8 mouse cellular contexts compared by ENCODE assay signal in genomic region chr9:55326515-55327233, GRCm38 (mm10). TPM values are rescaled to one million over a fixed set of nuclear protein-coding genes. Genes with fewer than 3 reads are reported as not detected.
DNase-seq lines count a peak whose midpoint lies in the region; ATAC-seq and TF ChIP-seq lines count a peak whose summit lies in the region.

Nrg4 (minus strand) TSS chr9:55326844.
Tmem266 (plus strand) TSS chr9:55326913.

- no peak for TF ChIP-seq CTCF in cortical plate, adult 2 months (IDR thresholded peaks at IDR 0.05; ENCODE audit: extremely low read depth, insufficient read depth, low read length)

- H3K9ac ChIP-seq in intestine, embryonic 16.5 days (ENCODE audit: low read depth, low read length): peak within 1 kb of the TSS; percentile 85
- peak within 1 kb of the TSS; percentile 73 for H3K9ac ChIP-seq in midbrain, embryonic 12.5 days (replicated peaks)

- no peaks in the 10 kb centered on the region for H3K9me3 ChIP-seq in intestine, embryonic 16.5 days (ENCODE audit: control insufficient read depth, low read length)
- H3K9me3 ChIP-seq in limb, embryonic 10.5 days (replicated peaks): no peaks in the 10 kb centered on the region
- H3K9me3 ChIP-seq in midbrain, embryonic 12.5 days: no peaks in the 10 kb centered on the region

- H3K4me2 ChIP-seq in intestine, embryonic 16.5 days (ENCODE audit: low read depth, low read length): peak within 1 kb of the TSS; percentile 90
- peak within 1 kb of the TSS; percentile 82 for H3K4me2 ChIP-seq in midbrain, embryonic 12.5 days (replicated peaks)

- H3K4me1 ChIP-seq in cortical plate, adult 2 months (ENCODE audit: control insufficient read depth, insufficient read depth, low read length): no peaks in the 10 kb centered on the region; the same call in 1 of the 2 replicates
- H3K4me1 ChIP-seq in intestine, embryonic 16.5 days (ENCODE audit: control insufficient read depth, insufficient read depth, low read length): no peaks in the 10 kb centered on the region
- H3K4me1 ChIP-seq in limb, embryonic 10.5 days: peaks cover 14% of the 10 kb centered on the region
- peaks cover 19% of the 10 kb centered on the region for H3K4me1 ChIP-seq in midbrain, embryonic 12.5 days

- WGBS in intestine, embryonic 16.5 days: 0% methylated on average over 48 of the region's 82 CpGs
- under 1% methylated on average over 65 of the region's 82 CpGs for WGBS in limb, embryonic 10.5 days
- under 1% methylated on average over 56 of the region's 82 CpGs for WGBS in midbrain, embryonic 12.5 days

- no peaks in the 10 kb centered on the region for H3K36me3 ChIP-seq in intestine, embryonic 16.5 days (ENCODE audit: control insufficient read depth, insufficient read depth, low read length)
- no peaks in the 10 kb centered on the region for H3K36me3 ChIP-seq in limb, embryonic 10.5 days
- H3K36me3 ChIP-seq in midbrain, embryonic 12.5 days: no peaks in the 10 kb centered on the region

- peak; percentile 21; the same call in 1 of the 2 replicates for TF ChIP-seq POLR2A in cortical plate, adult 2 months (IDR thresholded peaks at IDR 0.05; ENCODE audit: extremely low read depth, insufficient read depth, low read length)

- peak; percentile 43 to 53 for DNase-seq in gastrocnemius, postnatal 36 days
- peak; percentile 87 for DNase-seq in limb, embryonic 10.5 days (ENCODE audit: low spot score)
- peak; percentile 8 for DNase-seq in spleen, adult 12 weeks (ENCODE audit: low spot score)
- DNase-seq in c-Kit-positive CD71-positive TER-119-positive erythroid progenitor cells, embryonic 14.5 days (ENCODE audit: low spot score): no peak

- intact Hi-C loops in gastrocnemius, postnatal 36 days (cut with DNase I): loop anchor here (5.0 kb wide), 1 partner anchor 66 kb away; no protein-coding TSS in a partner anchor

- no peak within 1 kb of the TSS for H3K27ac ChIP-seq in cortical plate, adult 2 months (ENCODE audit: insufficient read depth, low read length)
- H3K27ac ChIP-seq in intestine, embryonic 16.5 days (ENCODE audit: low read length): no peak within 1 kb of the TSS
- peak within 1 kb of the TSS; percentile 88 for H3K27ac ChIP-seq in limb, embryonic 10.5 days
- peak within 1 kb of the TSS; percentile 67 for H3K27ac ChIP-seq in midbrain, embryonic 12.5 days (replicated peaks)

- ATAC-seq in activated CD4-positive, CD25-positive, alpha-beta regulatory T cell, adult 4 months: peak; percentile 43
- ATAC-seq in intestine, embryonic 16.5 days: peak; percentile 91
- ATAC-seq in midbrain, embryonic 12.5 days (ENCODE audit: low FRiP score, low read depth): peak; percentile 89

- H3K4me3 ChIP-seq in cortical plate, adult 2 months (ENCODE audit: insufficient read depth, low read length): peak within 1 kb of the TSS; percentile 92
- H3K4me3 ChIP-seq in intestine, embryonic 16.5 days (ENCODE audit: low read length): peak within 1 kb of the TSS; percentile 81
- H3K4me3 ChIP-seq in limb, embryonic 10.5 days: peak within 1 kb of the TSS; percentile 85
- H3K4me3 ChIP-seq in midbrain, embryonic 12.5 days: peak within 1 kb of the TSS; percentile 73

- H3K27me3 ChIP-seq in intestine, embryonic 16.5 days (replicated peaks; ENCODE audit: control insufficient read depth, insufficient read depth, low read length): peaks cover 20% of the 10 kb centered on the region
- peaks cover 78% of the 10 kb centered on the region for H3K27me3 ChIP-seq in limb, embryonic 10.5 days (ENCODE audit: low read depth, poor library complexity, severe bottlenecking)
- peaks cover 50% of the 10 kb centered on the region for H3K27me3 ChIP-seq in midbrain, embryonic 12.5 days

RNA-seq across cellular contexts. Expression of gene Nrg4, which starts in this region (rescaled TPM):
- polyA plus RNA-seq in activated CD4-positive, CD25-positive, alpha-beta regulatory T cell, adult 4 months (2017; shearing (Covaris generic)): 1 to 10 TPM; 3.6 to 3.9 TPM
- polyA plus RNA-seq in cortical plate, adult 2 months (2012; rRNA removed): 1.2 and 1.9 TPM in 2 replicates
- total RNA-seq in gastrocnemius, postnatal 36 days (2021): under 1 TPM; 0.51 to 0.67 TPM
- polyA plus RNA-seq in intestine, embryonic 16.5 days (2015; fragmentation: Nextera tagmentation; extraction: Ambion mirVana): 0.88 and 1.2 TPM in 2 replicates
- 1.1 and 1.4 TPM in 2 replicates for polyA plus RNA-seq in limb, embryonic 10.5 days (2016; fragmentation: Nextera tagmentation; extraction: Ambion mirVana)
- polyA plus RNA-seq in midbrain, embryonic 12.5 days (2016; fragmentation: Nextera tagmentation; extraction: Ambion mirVana): 1.4 and 1.7 TPM in 2 replicates

RNA-seq across cellular contexts. Expression of gene Tmem266, which starts in this region (rescaled TPM):
- not detected for polyA plus RNA-seq in activated CD4-positive, CD25-positive, alpha-beta regulatory T cell, adult 4 months (2017; shearing (Covaris generic))
- 6.3 and 6.5 TPM in 2 replicates for polyA plus RNA-seq in cortical plate, adult 2 months (2012; rRNA removed)
- 1 to 10 TPM; 1.2 to 1.7 TPM for total RNA-seq in gastrocnemius, postnatal 36 days (2021)
- 0.71 and 0.93 TPM in 2 replicates for polyA plus RNA-seq in intestine, embryonic 16.5 days (2015; fragmentation: Nextera tagmentation; extraction: Ambion mirVana)
- polyA plus RNA-seq in limb, embryonic 10.5 days (2016; fragmentation: Nextera tagmentation; extraction: Ambion mirVana): 0.23 and 0.49 TPM in 2 replicates
- polyA plus RNA-seq in midbrain, embryonic 12.5 days (2016; fragmentation: Nextera tagmentation; extraction: Ambion mirVana): 1.1 and 1.6 TPM in 2 replicates

Comparison
In these comparisons a context has a peak if more than half of its experiments do, and no peak if none do; other contexts are left out.
1. H3K27ac ChIP-seq: peak in limb, embryonic 10.5 days (single experiment) and midbrain, embryonic 12.5 days (single experiment); none in cortical plate, adult 2 months (single experiment) and intestine, embryonic 16.5 days (single experiment).
2. Peak in every context shown above with its lines, with median percentiles within 50 percentile points of each other: ATAC-seq and H3K4me3 ChIP-seq.